Mouse (Mus musculus) intestine, embryonic 14.5 days (tissue): ENCODE data around the gene Trir. TPM values are rescaled to one million over a fixed set of nuclear protein-coding genes. Genes with fewer than 3 reads are reported as not detected.

Source experiments
- ATAC-seq: fragments of 200-750 bp; cut with Nextera tagmentation; replicated peaks from 2 replicates; pipeline ENCODE4 v1.8.0; 2017; ENCODE audit warnings: low read depth, moderate number of reproducible peaks, moderate TSS enrichment, moderate library complexity; ENCODE audit not compliant: low FRiP score, low TSS enrichment
- DNase-seq: peaks from one replicate; pipeline ENCODE4 v3.0.0-alpha.2; 2018; ENCODE audit warnings: low spot score
- H3K27ac ChIP-seq: fragments of 300-500 bp; sonication (generic); 2 replicates; pipeline ENCODE4 v1.5.1; 2014; ENCODE audit warnings: low read depth, mild to moderate bottlenecking, control low read depth
- H3K27me3 ChIP-seq: fragments of 300-500 bp; sonication (generic); replicated peaks from 2 replicates; pipeline ENCODE4 v1.6.1; 2014; ENCODE audit warnings: low read length, control low read depth; ENCODE audit not compliant: control insufficient read depth, insufficient read depth
- H3K36me3 ChIP-seq: fragments of 300-500 bp; sonication (generic); 2 replicates; pipeline ENCODE4 v1.6.1; 2014; ENCODE audit warnings: low read length, control low read depth; ENCODE audit not compliant: control insufficient read depth, insufficient read depth
- H3K4me1 ChIP-seq: fragments of 300-500 bp; sonication (generic); replicated peaks from 2 replicates; pipeline ENCODE4 v1.6.1; 2014; ENCODE audit warnings: low read length, control low read depth, mixed read lengths; ENCODE audit not compliant: control insufficient read depth, insufficient read depth
- H3K4me2 ChIP-seq: fragments of 300-500 bp; sonication (generic); 2 replicates; pipeline ENCODE4 v1.6.1; 2014; ENCODE audit warnings: low read length
- H3K4me3 ChIP-seq: fragments of 300-500 bp; sonication (generic); 2 replicates; pipeline ENCODE4 v1.5.1; 2014; ENCODE audit warnings: low read depth, low read length, control low read depth, mixed read lengths
- H3K9ac ChIP-seq: fragments of 300-500 bp; sonication (generic); 2 replicates; pipeline ENCODE4 v1.6.1; 2014; ENCODE audit warnings: mild to moderate bottlenecking, low read length
- H3K9me3 ChIP-seq: fragments of 300-500 bp; sonication (generic); 2 replicates; pipeline ENCODE4 v1.6.1; 2016; ENCODE audit warnings: low read length, control low read depth; ENCODE audit not compliant: control insufficient read depth
- WGBS: fragments of 180-500 bp; shearing (Covaris S2); extraction: QIAGEN DNeasy Blood & Tissue Kit; methylation state at CpG from one replicate; pipeline ENCODE4 v1.1.7; 2014; 5-methylcytosine and 5-hydroxymethylcytosine counted together
- polyA plus RNA-seq: library from polyadenylated mRNA; unstranded; fragments of >200 nt; fragmentation: Nextera tagmentation; extraction: Ambion mirVana; gene quantifications from 2 replicates; pipeline ENCODE4 v1.2.1, GENCODE M21; 2014

Trir gene
- polyA plus RNA-seq, 1 experiment from 2014 or later, result 143 TPM

DNA sequence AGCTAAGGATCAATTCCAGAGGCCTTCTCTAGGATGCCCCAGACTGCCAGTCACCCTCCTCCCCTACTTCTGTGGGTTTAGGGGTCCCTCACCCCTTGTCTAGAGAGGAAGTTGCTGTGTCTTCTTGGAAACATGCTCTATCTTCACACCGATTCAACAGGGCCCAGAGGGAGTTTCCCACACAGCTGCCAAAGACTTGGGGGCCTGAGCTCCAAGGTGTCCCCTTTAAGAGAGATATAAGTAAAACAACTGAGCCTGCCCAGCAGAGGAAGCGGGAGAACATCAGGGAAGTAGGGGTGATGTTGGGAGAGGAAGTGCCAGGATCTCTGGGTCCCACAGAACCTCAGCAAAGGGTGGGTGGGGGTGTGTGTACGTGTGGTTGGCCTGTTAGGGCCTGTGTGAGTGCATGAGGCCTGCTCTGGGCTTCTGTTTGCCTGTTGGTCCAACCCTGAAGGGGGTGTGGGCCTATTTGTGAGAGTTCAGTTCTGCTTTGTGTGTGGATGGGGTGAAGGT is 44.1 kb upstream of the Trir start:
- no peak overlapping the region for H3K27ac ChIP-seq

GRCm38 (mm10) chr8:84984294-84985048 is 42.2 kb upstream of the Trir start:
- H3K4me3 ChIP-seq, result peak overlapping the region; percentile 48
- WGBS, result 4% methylated on average over 16 of the region's 16 CpGs
- H3K4me2 ChIP-seq, result peak overlapping the region; percentile 98
- 0 out of 2 replicates have a peak overlapping the region, but pooled peaks have one; percentile 59 for H3K9ac ChIP-seq
- DNase-seq, result no peak
- H3K9me3 ChIP-seq, result no peaks in the 10 kb centered on the region
- H3K36me3 ChIP-seq, result no peaks in the 10 kb centered on the region
- 0 out of 2 replicates have a peak, but pooled peaks cover 11% of the 10 kb centered on the region for H3K27me3 ChIP-seq
- H3K4me1 ChIP-seq, result peaks cover 44% of the 10 kb centered on the region
- H3K27ac ChIP-seq, result peak overlapping the region; percentile 85; the same call in 1 of the 2 replicates
- ATAC-seq, result no peak

More for the DNA sequence above, 44.1 kb upstream of the Trir start:
- Histone ChIP-seq H3K4me2 (no peak overlapping the region), H3K9ac (no peak overlapping the region), H3K9me3 (no peaks in the 10 kb centered on the region), H3K27me3 (0 out of 2 replicates have a peak, but pooled peaks cover 14% of the 10 kb centered on the region), H3K4me3 (no peak overlapping the region), H3K36me3 (no peaks in the 10 kb centered on the region), H3K4me1 (peaks cover 55% of the 10 kb centered on the region)
- ATAC-seq (no peak), DNase-seq (no peak)
- WGBS, result 68% methylated on average over 3 of the region's 3 CpGs

DNA sequence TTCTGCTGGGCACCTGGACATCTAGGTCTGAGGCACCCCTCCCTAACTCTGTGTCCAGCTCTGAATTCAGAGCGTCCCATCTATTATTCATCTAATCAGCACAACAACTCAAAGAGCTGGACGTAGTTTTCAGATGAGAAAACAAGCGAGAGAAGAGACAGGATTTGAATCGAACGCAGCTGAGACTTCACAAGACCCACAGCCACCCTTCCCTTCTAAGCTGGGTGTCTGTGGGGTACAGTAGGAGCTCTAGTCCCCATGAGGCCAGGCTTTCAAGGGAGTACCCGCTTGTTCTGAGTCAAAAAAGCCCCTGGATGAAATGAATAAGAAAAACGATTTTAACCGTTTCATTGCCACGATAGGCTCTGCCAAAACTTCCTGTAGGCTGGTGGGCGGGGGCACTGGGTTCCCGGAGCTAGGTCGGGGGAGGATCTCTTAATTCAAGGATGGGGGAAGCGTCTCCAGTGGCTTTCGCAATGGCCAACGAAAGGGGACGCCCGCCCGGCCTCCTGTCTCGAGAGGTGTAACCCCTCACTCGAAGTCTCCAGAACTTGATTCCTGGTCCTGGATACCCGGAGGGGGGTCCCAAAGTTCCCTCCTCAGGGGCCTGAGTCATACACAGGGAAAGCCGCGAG is 41.5 kb upstream of the Trir start:
- H3K27me3 ChIP-seq, result 0 out of 2 replicates have a peak, but pooled peaks cover 11% of the 10 kb centered on the region
- peak overlapping the region; percentile 59 for H3K9ac ChIP-seq
- H3K9me3 ChIP-seq, result no peaks in the 10 kb centered on the region
- H3K4me1 ChIP-seq, result peaks cover 41% of the 10 kb centered on the region
- DNase-seq (no peak), ATAC-seq (no peak)
- H3K4me2 ChIP-seq, result peak overlapping the region; percentile 98
- 2% methylated on average over 23 of the region's 23 CpGs for WGBS
- no peaks in the 10 kb centered on the region for H3K36me3 ChIP-seq
- H3K4me3 ChIP-seq, result peak overlapping the region; percentile 48
- H3K27ac ChIP-seq, result peak overlapping the region; percentile 85

DNA sequence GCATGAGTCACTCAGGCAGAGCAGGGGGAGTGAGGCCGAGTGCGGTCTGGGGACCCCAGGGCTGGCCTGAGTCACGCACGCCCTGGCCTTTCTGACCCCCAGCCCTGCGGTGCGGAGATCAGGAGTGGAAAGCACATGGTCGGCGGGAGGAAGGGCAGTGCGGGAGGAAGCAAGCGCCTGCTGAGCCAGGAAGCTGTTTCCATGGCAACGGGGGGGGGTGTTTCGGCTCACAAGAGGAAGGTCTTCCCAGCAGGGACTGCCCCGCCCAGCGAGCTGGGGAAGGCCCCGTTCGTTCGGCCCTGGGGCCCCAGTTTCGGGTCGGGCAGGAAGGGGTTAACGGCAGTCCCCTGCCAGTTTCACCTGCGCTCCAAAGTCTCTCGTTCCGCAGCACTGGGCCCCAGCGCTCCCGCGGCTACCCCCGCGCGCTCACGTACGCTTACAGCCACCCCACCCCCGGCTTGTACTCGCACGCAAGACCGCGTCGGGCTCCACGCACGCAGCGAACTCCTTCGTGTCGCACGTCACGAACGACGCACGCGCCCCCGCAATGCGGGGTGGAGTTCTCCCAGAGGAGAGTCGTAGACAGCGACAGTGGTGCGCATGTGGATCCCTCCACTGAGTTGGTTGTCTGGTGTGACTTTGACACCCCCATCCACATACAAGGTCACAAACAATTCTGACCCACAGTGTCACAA is 40.8 kb upstream of the Trir start:
- peak; percentile 42 for ATAC-seq
- H3K9ac ChIP-seq, result peak overlapping the region; percentile 59
- H3K27me3 ChIP-seq, result 0 out of 2 replicates have a peak, but pooled peaks cover 11% of the 10 kb centered on the region
- peaks cover 34% of the 10 kb centered on the region for H3K4me1 ChIP-seq
- peak overlapping the region; percentile 48 for H3K4me3 ChIP-seq
- H3K27ac ChIP-seq, result peak overlapping the region; percentile 85
- peak overlapping the region; percentile 98 for H3K4me2 ChIP-seq
- no peaks in the 10 kb centered on the region for H3K36me3 ChIP-seq
- under 1% methylated on average over 53 of the region's 53 CpGs for WGBS
- no peaks in the 10 kb centered on the region for H3K9me3 ChIP-seq
- peak; percentile 89 for DNase-seq

- 32% methylated on average over 8 of the region's 8 CpGs for WGBS
- H3K4me2 ChIP-seq, result peak overlapping the region; percentile 98
- ATAC-seq (no peak), DNase-seq (peak; percentile 69)
- no peak overlapping the region; the same call in 1 of the 2 replicates for H3K9ac ChIP-seq
- 0 out of 2 replicates have a peak, but pooled peaks cover 11% of the 10 kb centered on the region for H3K27me3 ChIP-seq
- H3K27ac ChIP-seq, result peak overlapping the region; percentile 85
- H3K4me1 ChIP-seq, result peaks cover 28% of the 10 kb centered on the region
- H3K4me3 ChIP-seq, result peak overlapping the region; percentile 48
- H3K9me3 ChIP-seq, result no peaks in the 10 kb centered on the region
- H3K36me3 ChIP-seq, result no peaks in the 10 kb centered on the region
Measured at GRCm38 (mm10) chr8:84986379-84986945, 40.2 kb upstream of the Trir start.

GRCm38 (mm10) chr8:84987388-84987787 is 39.2 kb upstream of the Trir start:
- H3K4me3 ChIP-seq, result no peak overlapping the region
- ATAC-seq (no peak), DNase-seq (no peak)
- no peak overlapping the region for H3K9ac ChIP-seq
- H3K4me1 ChIP-seq, result peaks cover 19% of the 10 kb centered on the region
- H3K4me2 ChIP-seq, result no peak overlapping the region
- 87% methylated on average over 5 of the region's 5 CpGs for WGBS
- H3K27ac ChIP-seq, result no peak overlapping the region
- no peaks in the 10 kb centered on the region for H3K36me3 ChIP-seq
- no peaks in the 10 kb centered on the region for H3K9me3 ChIP-seq
- H3K27me3 ChIP-seq, result 0 out of 2 replicates have a peak, but pooled peaks cover 11% of the 10 kb centered on the region

DNA sequence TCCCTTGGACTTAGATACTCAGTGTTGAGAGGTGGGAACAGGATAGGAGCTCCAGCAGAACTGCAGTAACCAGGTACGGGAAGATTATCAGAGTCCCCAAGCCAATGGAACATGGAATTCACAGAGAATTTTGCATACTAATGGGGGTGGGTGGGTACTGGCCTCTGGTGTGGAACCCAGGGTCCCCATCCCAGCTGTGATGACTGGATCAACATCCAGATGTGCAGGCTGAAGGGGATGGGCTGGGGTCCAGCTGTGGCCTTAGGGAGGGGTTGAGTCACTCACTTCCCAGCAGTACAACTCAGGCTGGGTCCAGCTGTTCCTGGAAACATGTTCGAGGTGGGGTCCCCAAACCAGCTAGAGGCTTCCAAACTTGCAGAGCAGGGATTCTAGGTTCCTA is 38.7 kb upstream of the Trir start:
- no peak overlapping the region for H3K9ac ChIP-seq
- ATAC-seq (no peak), DNase-seq (no peak)
- H3K27me3 ChIP-seq, result 0 out of 2 replicates have a peak, but pooled peaks cover 11% of the 10 kb centered on the region
- 64% methylated on average over 2 of the region's 2 CpGs for WGBS
- no peak overlapping the region for H3K4me3 ChIP-seq
- no peak overlapping the region for H3K27ac ChIP-seq
- no peak overlapping the region for H3K4me2 ChIP-seq
- peaks cover 19% of the 10 kb centered on the region for H3K4me1 ChIP-seq
- H3K9me3 ChIP-seq, result no peaks in the 10 kb centered on the region
- H3K36me3 ChIP-seq, result no peaks in the 10 kb centered on the region

DNA sequence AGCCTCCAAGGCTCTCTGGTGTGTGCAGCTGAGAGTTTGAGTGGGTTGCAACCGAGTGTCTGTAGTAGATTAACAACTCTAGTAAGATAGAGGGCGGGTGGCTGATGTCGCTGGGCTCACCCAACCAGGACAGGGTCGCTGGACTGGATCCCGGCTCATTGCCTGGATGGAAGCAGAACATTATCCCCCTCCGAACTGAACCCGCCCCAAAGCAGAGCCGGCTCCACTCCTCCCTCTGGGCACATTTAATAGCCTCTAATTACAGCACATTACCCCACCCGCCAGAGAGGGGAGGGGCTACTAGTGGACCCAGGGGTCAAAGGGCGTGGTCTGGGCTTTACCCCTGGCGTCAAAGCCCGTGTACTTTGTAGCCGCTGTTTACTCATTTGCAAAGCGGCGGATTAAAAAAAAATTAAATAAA is 37.3 kb upstream of the Trir start:
- H3K36me3 ChIP-seq, result no peaks in the 10 kb centered on the region
- peaks cover 17% of the 10 kb centered on the region for H3K4me1 ChIP-seq
- no peak overlapping the region for H3K9ac ChIP-seq
- peak overlapping the region; percentile 94 for H3K4me2 ChIP-seq
- 7% methylated on average over 15 of the region's 15 CpGs for WGBS
- DNase-seq (no peak), ATAC-seq (no peak)
- H3K27ac ChIP-seq, result peak overlapping the region; percentile 86
- H3K4me3 ChIP-seq, result peak overlapping the region; percentile 6; the same call in 1 of the 2 replicates
- no peaks in the 10 kb centered on the region for H3K9me3 ChIP-seq
- 0 out of 2 replicates have a peak, but pooled peaks cover 11% of the 10 kb centered on the region for H3K27me3 ChIP-seq
